Mouse (Mus musculus) small intestine, adult 2 months (tissue): Measurements from ENCODE around the gene Il1a.

Source experiments
- CTCF ChIP-seq: fragments of 200-500 bp; IDR thresholded peaks from 2 replicates; pipeline ENCODE4 v1.5.1; 2012; ENCODE audit warnings: low read depth, mild to moderate bottlenecking, control low read depth, inconsistent platforms, low read length, moderate library complexity, mixed read lengths; ENCODE audit not compliant: insufficient replicate concordance, insufficient read length; ENCODE audit errors: extremely low read depth
- POLR2A ChIP-seq: fragments of 200-500 bp; IDR thresholded peaks from 2 replicates; pipeline ENCODE4 v1.6.1; 2012; ENCODE audit warnings: low read depth, mild to moderate bottlenecking, control low read depth, inconsistent platforms, low read length, moderate library complexity

GRCm38 (mm10) chr2:129296086-129296485, 13.7 kb downstream of the Il1a start:
- TF ChIP-seq CTCF (no peak), POLR2A (no peak)
